Mouse (Mus musculus): ENCODE measurements around the gene Tmprss13.

Gene Tmprss13

DNA sequence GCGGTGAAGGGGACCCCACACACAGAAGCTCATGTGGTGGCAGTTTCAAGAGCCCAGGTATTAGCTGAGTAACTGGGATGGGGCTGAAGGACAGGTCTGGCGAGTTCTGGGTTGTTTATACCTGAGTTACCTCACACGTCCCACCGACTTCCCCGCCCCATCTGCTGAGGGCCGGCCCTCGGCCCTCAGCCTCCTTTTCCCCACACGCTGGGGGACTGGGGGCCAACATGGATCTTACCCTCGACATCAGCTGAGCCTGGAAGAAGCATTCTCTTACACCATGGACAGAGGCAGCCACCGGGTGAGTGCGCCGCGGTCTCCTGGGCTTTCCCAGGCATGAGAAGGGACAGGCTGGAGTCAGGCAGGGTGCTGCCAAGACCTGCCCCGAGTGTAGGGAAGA lies at the start of gene Tmprss13:
Gene Tmprss13, plus strand, starts transcription at position 246 of the 400 bp plus-strand sequence.
- no peak for DNase-seq (ENCODE audit: extremely low spot score)

- DNase-seq (ENCODE audit: extremely low spot score) = no peak
Observed at GRCm38 (mm10) chr9:45272213-45272612, 46.7 kb upstream of the Tmprss13 start.

- no peak for DNase-seq (ENCODE audit: extremely low spot score)
Observed at GRCm38 (mm10) chr9:45274218-45274617, 44.7 kb upstream of the Tmprss13 start.

DNA sequence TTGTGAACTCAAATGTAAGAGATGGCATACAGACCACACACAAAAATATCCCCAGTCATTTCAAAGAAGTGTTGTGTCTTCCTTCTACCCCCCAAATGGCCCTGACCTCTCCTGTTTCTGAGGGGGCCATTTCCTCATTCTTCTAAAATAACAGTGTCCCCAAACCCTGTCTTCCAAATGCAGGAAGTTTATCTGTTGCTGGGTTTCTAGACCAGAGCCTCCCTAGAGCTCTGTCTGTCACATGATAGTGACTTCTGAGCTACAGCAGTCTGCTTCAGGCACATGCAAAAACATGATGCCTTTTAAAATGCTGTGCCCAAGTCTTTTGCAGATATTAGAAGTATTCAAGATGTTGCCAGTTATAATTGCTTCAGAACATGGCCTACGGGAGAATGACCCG lies 44.3 kb upstream of the Tmprss13 start:
- no peak for DNase-seq (ENCODE audit: extremely low spot score)

- no peak for DNase-seq (ENCODE audit: extremely low spot score)
Observed at GRCm38 (mm10) chr9:45280059-45280458, 38.8 kb upstream of the Tmprss13 start.

GRCm38 (mm10) chr9:45280891-45281290 lies 38.0 kb upstream of the Tmprss13 start:
- no peak for DNase-seq (ENCODE audit: extremely low spot score)

DNA sequence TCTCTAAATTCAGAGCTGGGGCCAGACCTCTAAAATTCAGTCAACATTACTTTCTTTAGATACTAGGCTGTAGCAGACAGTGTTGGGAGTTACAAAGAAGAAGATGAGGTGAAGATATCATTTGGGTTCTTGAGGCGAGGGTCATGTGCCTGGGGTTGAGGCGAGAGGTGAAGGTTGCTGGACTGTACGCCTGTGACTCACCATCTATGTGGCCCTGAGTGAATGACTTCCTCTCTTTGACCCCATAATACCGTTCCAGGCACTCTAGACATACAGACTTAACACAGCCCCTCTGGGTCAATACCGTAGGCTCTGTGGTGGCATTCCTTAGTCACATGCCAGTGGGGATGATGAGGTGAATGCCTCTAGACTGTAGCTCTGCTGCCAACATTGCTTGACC lies 36.4 kb upstream of the Tmprss13 start:
- no peak for DNase-seq (ENCODE audit: extremely low spot score)

DNA sequence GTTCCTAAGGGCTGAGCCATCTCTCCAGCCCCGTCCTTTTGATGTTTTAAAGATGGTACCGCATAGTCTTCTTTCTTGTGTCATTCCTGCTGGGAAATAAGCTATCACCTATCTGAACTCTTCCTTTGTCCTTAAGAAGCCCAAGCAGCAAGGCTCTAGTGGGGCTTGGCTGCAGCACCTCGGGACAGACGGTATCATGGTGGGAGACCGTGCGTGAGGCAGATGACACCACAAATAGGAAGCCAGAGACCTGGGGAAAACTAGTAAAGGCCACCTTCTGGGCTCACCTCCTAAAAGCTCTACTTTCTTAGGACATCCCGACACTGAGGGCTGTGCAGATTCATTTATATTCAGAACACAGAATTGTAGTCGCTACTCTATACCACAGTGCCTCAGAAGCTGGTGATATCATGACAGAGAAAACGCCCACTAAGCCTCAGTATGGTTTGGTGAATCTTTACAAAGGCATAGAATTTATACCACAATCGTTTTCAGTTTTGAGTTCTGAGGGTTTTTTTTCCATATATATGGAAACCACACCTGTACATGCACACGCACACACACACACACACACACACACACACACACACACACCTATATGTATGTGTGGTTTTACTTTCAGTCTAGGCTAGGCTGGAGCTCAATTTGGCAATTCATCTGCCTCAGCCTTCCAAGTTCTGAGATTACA lies 27.3 kb upstream of the Tmprss13 start:
- DNase-seq (ENCODE audit: extremely low spot score) = no peak

DNA sequence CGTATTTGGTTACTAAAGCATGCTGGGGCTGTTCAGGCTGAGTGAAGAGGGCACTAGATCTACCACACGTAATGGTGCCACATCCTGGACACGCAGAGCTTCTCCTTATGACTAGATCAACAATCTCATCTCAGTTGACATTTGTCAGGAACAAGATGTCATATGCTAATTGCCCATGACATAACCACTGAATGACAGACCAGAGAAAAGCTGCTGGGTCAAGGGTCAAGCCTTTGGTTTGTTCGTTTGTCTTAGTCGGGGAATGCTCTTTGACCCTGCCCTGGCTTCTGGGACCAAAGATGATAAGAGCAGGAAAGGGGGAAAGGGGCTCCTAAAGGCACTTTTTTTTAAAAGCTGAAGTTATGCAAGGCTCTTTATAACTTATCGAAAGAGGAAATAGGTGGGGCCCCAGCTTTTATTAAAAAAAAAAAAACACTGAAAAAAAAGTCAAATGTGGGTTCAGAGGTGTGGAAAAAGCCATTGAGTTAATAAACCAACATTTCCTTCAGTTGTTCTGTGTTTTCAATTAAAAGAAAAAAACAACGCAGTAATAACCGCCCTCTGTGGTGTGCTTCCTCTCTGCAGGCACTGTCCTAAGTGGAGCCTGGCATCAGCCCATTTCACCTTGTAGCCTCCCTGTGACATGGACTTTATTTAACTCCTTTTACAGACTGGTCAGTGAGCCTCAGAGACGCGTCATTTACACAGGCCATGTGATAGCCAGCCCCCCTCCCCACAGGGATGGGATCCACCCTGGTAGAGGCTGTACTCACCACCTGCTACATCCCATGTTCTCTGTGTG lies 24.5 kb upstream of the Tmprss13 start:
- peak; percentile 45 for DNase-seq (ENCODE audit: extremely low spot score)

DNA sequence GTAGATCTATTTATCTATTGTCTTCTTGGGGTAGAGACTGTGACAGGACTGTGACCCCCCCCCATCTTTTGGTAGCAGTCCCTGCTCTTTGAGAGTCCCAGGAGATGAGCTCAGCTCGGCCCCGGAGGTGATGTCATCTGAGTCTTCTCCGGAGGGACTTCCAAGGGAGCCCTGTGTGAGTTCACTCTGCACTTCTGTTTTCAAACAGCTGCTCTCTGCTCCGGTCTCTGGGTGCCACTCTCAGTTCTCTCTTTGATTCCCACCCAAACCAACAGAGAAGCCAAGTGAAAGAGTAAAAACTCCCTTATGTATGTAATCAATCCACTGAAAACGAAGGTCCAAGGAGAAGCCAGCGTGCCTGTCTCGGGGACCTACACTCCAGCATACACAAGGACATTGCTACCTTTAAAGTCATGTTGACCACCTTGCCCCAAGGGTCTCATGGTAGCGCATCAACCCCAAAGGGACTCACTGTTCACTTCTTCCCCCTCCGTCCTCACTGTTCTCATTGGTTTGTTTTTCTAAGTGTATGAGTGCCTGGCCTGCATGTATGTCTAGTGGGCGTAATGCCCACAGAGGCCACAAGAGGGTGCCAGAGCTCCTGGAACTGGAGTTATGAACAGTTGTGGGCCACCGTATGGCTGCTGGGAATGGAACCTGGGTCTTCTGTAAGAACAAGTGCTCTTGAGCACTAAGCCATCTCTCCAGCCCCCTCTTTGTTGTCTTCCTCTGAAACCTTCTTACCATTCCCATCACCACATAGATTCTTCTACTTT lies 19.5 kb upstream of the Tmprss13 start:
- DNase-seq (ENCODE audit: extremely low spot score) = peak; percentile 45

DNA sequence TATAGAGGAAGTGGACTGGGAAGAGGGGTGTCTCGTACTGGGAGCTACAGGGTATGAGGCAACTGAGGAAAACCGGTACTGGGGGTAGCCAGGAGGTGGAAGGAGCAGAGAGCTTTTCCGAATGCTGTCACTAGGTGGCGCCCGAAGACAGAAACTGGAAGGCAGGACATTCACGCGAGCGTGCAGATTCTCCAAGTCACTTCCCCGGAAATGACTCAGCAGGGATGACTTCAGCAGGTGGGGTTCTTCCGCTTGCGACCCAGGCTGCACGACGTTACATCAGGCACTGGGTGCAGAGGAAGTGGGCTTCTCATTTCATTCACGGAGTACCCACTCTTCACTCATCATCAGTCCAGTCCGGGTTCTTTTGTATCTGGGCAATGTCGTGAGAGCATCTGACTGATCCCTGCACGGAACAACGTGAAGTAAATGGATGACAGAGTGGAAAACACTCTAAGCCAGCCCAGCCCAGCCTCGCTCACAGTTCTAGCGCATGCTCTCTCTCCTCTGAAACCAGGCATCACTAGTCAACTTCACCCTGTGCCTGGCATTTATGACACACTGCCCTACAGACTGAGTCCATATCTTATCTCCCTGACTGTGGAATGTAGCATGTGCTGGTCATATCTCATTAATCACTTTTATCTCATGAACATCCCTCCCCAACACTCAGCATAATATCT lies 18.3 kb upstream of the Tmprss13 start:
- peak; percentile 89 for DNase-seq (ENCODE audit: extremely low spot score)

- DNase-seq (ENCODE audit: extremely low spot score) = no peak
Observed at GRCm38 (mm10) chr9:45301771-45302170, 17.1 kb upstream of the Tmprss13 start.

- no peak for DNase-seq (ENCODE audit: extremely low spot score)
Observed at GRCm38 (mm10) chr9:45306746-45307410, 12.0 kb upstream of the Tmprss13 start.

GRCm38 (mm10) chr9:45308521-45308920 lies 10.4 kb upstream of the Tmprss13 start:
- DNase-seq (ENCODE audit: extremely low spot score) = no peak

- no peak for DNase-seq (ENCODE audit: extremely low spot score)
Observed at GRCm38 (mm10) chr9:45311858-45312257, 7.0 kb upstream of the Tmprss13 start.

GRCm38 (mm10) chr9:45313913-45314312 lies 5.0 kb upstream of the Tmprss13 start:
- no peak for DNase-seq (ENCODE audit: extremely low spot score)

GRCm38 (mm10) chr9:45317635-45318034 lies 1.3 kb upstream of the Tmprss13 start:
- DNase-seq (ENCODE audit: extremely low spot score) = no peak

DNA sequence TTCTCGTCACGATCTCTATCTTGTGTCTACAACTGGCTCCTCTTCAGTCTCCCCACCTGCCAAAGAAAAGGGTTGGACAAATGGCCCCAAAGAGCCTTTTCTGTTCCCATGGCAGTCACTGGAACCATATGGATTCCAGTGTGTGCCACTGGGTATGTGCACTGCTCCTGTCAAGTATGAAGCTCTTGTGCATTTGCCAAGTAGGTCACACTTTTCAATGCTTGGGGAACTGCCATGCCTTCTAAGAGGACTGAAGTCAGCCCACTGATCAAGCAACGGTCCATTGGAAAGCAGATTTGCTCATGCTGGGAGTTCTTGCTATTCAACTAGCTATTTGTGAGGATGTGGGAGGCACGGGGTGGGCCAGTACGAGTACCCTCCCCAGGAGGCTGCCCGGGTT lies 2.6 kb downstream of the Tmprss13 start:
- no peak for DNase-seq (ENCODE audit: extremely low spot score)

DNA sequence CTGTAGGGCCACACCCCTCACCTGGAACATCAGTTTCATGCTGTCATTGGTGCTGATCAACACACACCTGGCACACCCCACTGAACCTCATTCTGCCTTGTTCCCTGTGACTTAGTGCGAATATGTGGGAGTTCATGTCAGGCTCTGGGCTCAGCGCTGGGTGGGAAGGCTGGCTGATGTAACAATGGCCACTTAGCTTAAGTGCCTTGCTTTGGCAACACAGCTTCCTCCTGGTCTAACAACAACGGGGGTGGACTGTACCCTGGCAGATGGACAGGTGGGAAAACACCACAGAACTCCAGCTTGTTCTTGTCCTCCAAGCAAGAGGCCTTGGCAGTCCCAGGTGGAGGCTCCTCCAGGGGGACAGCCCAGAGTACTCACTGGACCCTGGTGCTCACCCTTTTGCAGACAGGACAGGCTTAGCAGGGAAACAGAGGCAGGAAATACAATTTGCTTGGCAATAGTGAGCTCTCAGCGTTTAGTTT lies 3.1 kb downstream of the Tmprss13 start:
- no peak for DNase-seq (ENCODE audit: extremely low spot score)

DNA sequence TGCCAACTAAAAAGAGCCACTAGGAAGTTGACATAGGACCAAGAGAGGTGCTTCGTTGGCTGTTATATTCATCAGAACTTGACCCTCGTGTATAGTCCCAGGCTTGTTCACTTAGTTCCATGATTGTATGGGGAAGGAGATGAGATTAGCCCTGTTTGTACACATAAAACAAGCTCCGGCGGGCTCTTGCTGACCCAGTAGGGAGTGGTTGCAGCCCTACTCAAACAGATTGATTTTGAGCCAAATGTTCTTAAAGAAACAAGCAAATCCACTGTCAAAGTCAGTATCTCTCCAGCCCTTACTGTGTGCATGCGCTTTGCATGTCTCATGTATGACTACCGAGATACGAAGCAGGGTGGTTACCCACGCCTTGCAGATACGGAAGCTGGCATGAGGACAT lies 7.5 kb downstream of the Tmprss13 start:
- no peak for DNase-seq (ENCODE audit: extremely low spot score)

- no peak for DNase-seq (ENCODE audit: extremely low spot score)
Observed at GRCm38 (mm10) chr9:45328263-45328662, 9.4 kb downstream of the Tmprss13 start.

Data from embryo, embryonic 9.5 days (tissue).